ENCODE assay signal across 8 mouse cellular contexts in genomic region chr10:59965788-59966187, GRCm38 (mm10). TPM values are rescaled to one million over a fixed set of nuclear protein-coding genes. Genes with fewer than 3 reads are reported as not detected.
DNase-seq lines count a peak whose midpoint lies in the region; ATAC-seq and TF ChIP-seq lines count a peak whose summit lies in the region.
"Had no signal": no experiment of that assay in that cellular context is flagged by ENCODE, and none has a peak within 500 bp of the region (broad histone marks: within the 10 kb centered on the region; RNA-seq: fewer than 3 reads in every experiment).

No protein-coding gene starts in this region.

- peaks cover 36% of the 10 kb centered on the region for H3K4me1 ChIP-seq in intestine, embryonic 15.5 days (replicated peaks)
- peaks cover 10% of the 10 kb centered on the region; the same call in 1 of the 2 replicates for H3K4me1 ChIP-seq in intestine, postnatal 0 days (replicated peaks; ENCODE audit: control insufficient read depth, insufficient read depth, low read length)
- peaks cover 51% of the 10 kb centered on the region for H3K4me1 ChIP-seq in embryonic facial prominence, embryonic 10.5 days
- H3K4me1 ChIP-seq in forebrain, embryonic 12.5 days, result peaks cover 39% of the 10 kb centered on the region
- H3K4me1 ChIP-seq in neural tube, embryonic 12.5 days, result peaks cover 25% of the 10 kb centered on the region

- 73% methylated on average over 8 of the region's 8 CpGs for WGBS in intestine, embryonic 15.5 days
- 77% methylated on average over 8 of the region's 8 CpGs for WGBS in intestine, postnatal 0 days
- WGBS in embryonic facial prominence, embryonic 10.5 days, result 43% methylated on average over 8 of the region's 8 CpGs
- WGBS in forebrain, embryonic 12.5 days, result 74% methylated on average over 8 of the region's 8 CpGs
- 57% methylated on average over 8 of the region's 8 CpGs for WGBS in neural tube, embryonic 12.5 days

- H3K27me3 ChIP-seq in intestine, embryonic 15.5 days (replicated peaks), result no peaks in the 10 kb centered on the region
- no peaks in the 10 kb centered on the region for H3K27me3 ChIP-seq in intestine, postnatal 0 days (replicated peaks; ENCODE audit: control insufficient read depth, insufficient read depth, low read length)
- H3K27me3 ChIP-seq in embryonic facial prominence, embryonic 10.5 days (replicated peaks; ENCODE audit: low read depth, poor library complexity, severe bottlenecking), result 0 out of 2 replicates have a peak, but pooled peaks cover 2% of the 10 kb centered on the region
- H3K27me3 ChIP-seq in forebrain, embryonic 12.5 days, result no peaks in the 10 kb centered on the region
- H3K27me3 ChIP-seq in neural tube, embryonic 12.5 days (replicated peaks), result no peaks in the 10 kb centered on the region; the same call in 1 of the 2 replicates

- no peak overlapping the region for H3K4me2 ChIP-seq in intestine, embryonic 15.5 days (replicated peaks)
- H3K4me2 ChIP-seq in intestine, postnatal 0 days (replicated peaks; ENCODE audit: low read depth), result no peak overlapping the region
- no peak overlapping the region for H3K4me2 ChIP-seq in forebrain, embryonic 12.5 days
- peak overlapping the region; percentile 55; the same call in 1 of the 2 replicates for H3K4me2 ChIP-seq in neural tube, embryonic 12.5 days (replicated peaks)

- H3K9me3 ChIP-seq in intestine, embryonic 15.5 days, result no peaks in the 10 kb centered on the region
- H3K9me3 ChIP-seq in intestine, postnatal 0 days (ENCODE audit: control insufficient read depth), result no peaks in the 10 kb centered on the region
- peaks cover 3% of the 10 kb centered on the region; the same call in 1 of the 2 replicates for H3K9me3 ChIP-seq in embryonic facial prominence, embryonic 10.5 days
- no peaks in the 10 kb centered on the region for H3K9me3 ChIP-seq in forebrain, embryonic 12.5 days
- H3K9me3 ChIP-seq in neural tube, embryonic 12.5 days, result no peaks in the 10 kb centered on the region

- H3K36me3 ChIP-seq in intestine, embryonic 15.5 days, result no peaks in the 10 kb centered on the region
- H3K36me3 ChIP-seq in intestine, postnatal 0 days (ENCODE audit: control insufficient read depth, insufficient read depth), result no peaks in the 10 kb centered on the region
- H3K36me3 ChIP-seq in embryonic facial prominence, embryonic 10.5 days (replicated peaks), result no peaks in the 10 kb centered on the region
- no peaks in the 10 kb centered on the region for H3K36me3 ChIP-seq in forebrain, embryonic 12.5 days (replicated peaks)
- no peaks in the 10 kb centered on the region for H3K36me3 ChIP-seq in neural tube, embryonic 12.5 days

- no peak overlapping the region for H3K4me3 ChIP-seq in intestine, embryonic 15.5 days (replicated peaks)
- H3K4me3 ChIP-seq in intestine, postnatal 0 days (ENCODE audit: low read depth, low read length), result no peak overlapping the region
- H3K4me3 ChIP-seq in embryonic facial prominence, embryonic 10.5 days, result peak overlapping the region; percentile 46
- no peak overlapping the region for H3K4me3 ChIP-seq in forebrain, embryonic 12.5 days (replicated peaks)
- H3K4me3 ChIP-seq in neural tube, embryonic 12.5 days, result no peak overlapping the region

- no peak for ATAC-seq in intestine, embryonic 15.5 days
- ATAC-seq in intestine, postnatal 0 days, result no peak
- ATAC-seq in forebrain, embryonic 12.5 days (ENCODE audit: low FRiP score), result no peak
- ATAC-seq in neural tube, embryonic 12.5 days (ENCODE audit: low FRiP score, low read depth), result no peak
- no peak for ATAC-seq in erythroblast, adult 5-6 weeks (replicated peaks; ENCODE audit: low FRiP score, poor library complexity, severe bottlenecking)

- H3K27ac ChIP-seq in intestine, embryonic 15.5 days, result peak overlapping the region; percentile 68
- H3K27ac ChIP-seq in intestine, postnatal 0 days (ENCODE audit: low read depth, low read length), result no peak overlapping the region
- H3K27ac ChIP-seq in embryonic facial prominence, embryonic 10.5 days (replicated peaks), result peak overlapping the region; percentile 91
- H3K27ac ChIP-seq in forebrain, embryonic 12.5 days, result peak overlapping the region; percentile 86
- peak overlapping the region; percentile 59; the same call in 1 of the 2 replicates for H3K27ac ChIP-seq in neural tube, embryonic 12.5 days

- peak; percentile 74 for DNase-seq in embryonic facial prominence, embryonic 10.5 days (ENCODE audit: low spot score)
- no peak for DNase-seq in gastrocnemius, adult 8-10 months (ENCODE audit: low spot score in 2 of 2)
- DNase-seq: cerebellum, postnatal 14 days had no signal

- TF ChIP-seq CTCF in intestine, postnatal 0 days (IDR thresholded peaks at IDR 0.05; ENCODE audit: low read depth), result no peak

- no peak overlapping the region for H3K9ac ChIP-seq in intestine, embryonic 15.5 days
- no peak overlapping the region for H3K9ac ChIP-seq in intestine, postnatal 0 days (ENCODE audit: low read depth, low read length)
- H3K9ac ChIP-seq in forebrain, embryonic 12.5 days, result 0 out of 2 replicates have a peak overlapping the region, but pooled peaks have one; percentile 36
- H3K9ac ChIP-seq in neural tube, embryonic 12.5 days, result no peak overlapping the region

RNA-seq across cellular contexts. Expression of gene Ddit4, which starts 14.2 kb away (rescaled TPM):
- 35.4 and 35.7 TPM in 2 replicates for polyA plus RNA-seq in intestine, embryonic 15.5 days (2015; fragmentation: Nextera tagmentation; extraction: Ambion mirVana)
- 11.5 and 17.8 TPM in 2 replicates for polyA plus RNA-seq in intestine, postnatal 0 days (2015; fragmentation: Nextera tagmentation; extraction: Ambion mirVana)
- 35.9 and 42.0 TPM in 2 replicates for polyA plus RNA-seq in embryonic facial prominence, embryonic 10.5 days (2016; fragmentation: Nextera tagmentation; extraction: Ambion mirVana)
- 58.9 and 61.6 TPM in 2 replicates for polyA plus RNA-seq in forebrain, embryonic 12.5 days (2016; fragmentation: Nextera tagmentation; extraction: Ambion mirVana)
- 75.7 and 78.9 TPM in 2 replicates for polyA plus RNA-seq in neural tube, embryonic 12.5 days (2016; fragmentation: Nextera tagmentation; extraction: Ambion mirVana)
- total RNA-seq in gastrocnemius, adult 8-10 months (2022), result 10 to 100 TPM in 2 of 4 experiments, 1 to 10 TPM in 2; 4.7 to 45.4 (median 9.4) TPM
- 1.7 TPM in 1 of 2 replicates, not detected in the other for total RNA-seq in erythroblast, adult 5-6 weeks (2015; ENCODE audit: low replicate concordance)
- total RNA-seq in erythroblast, adult 5-6 weeks (2017; ENCODE audit: low replicate concordance), result 0.17 and 0.84 TPM in 2 replicates

RNA-seq across cellular contexts. Expression of gene Ascc1, which starts 36.8 kb away (rescaled TPM):
- polyA plus RNA-seq in intestine, embryonic 15.5 days (2015; fragmentation: Nextera tagmentation; extraction: Ambion mirVana), result 45.2 and 45.3 TPM in 2 replicates
- polyA plus RNA-seq in intestine, postnatal 0 days (2015; fragmentation: Nextera tagmentation; extraction: Ambion mirVana), result 28.7 TPM in 2 replicates
- 35.8 and 41.8 TPM in 2 replicates for polyA plus RNA-seq in embryonic facial prominence, embryonic 10.5 days (2016; fragmentation: Nextera tagmentation; extraction: Ambion mirVana)
- 38.5 and 38.6 TPM in 2 replicates for polyA plus RNA-seq in forebrain, embryonic 12.5 days (2016; fragmentation: Nextera tagmentation; extraction: Ambion mirVana)
- 36.8 and 37.0 TPM in 2 replicates for polyA plus RNA-seq in neural tube, embryonic 12.5 days (2016; fragmentation: Nextera tagmentation; extraction: Ambion mirVana)
- total RNA-seq in gastrocnemius, adult 8-10 months (2022), result 10 to 100 TPM; 13.9 to 18.9 (median 14.3) TPM
- 11.3 and 13.1 TPM in 2 replicates for total RNA-seq in erythroblast, adult 5-6 weeks (2015; ENCODE audit: low replicate concordance)
- total RNA-seq in erythroblast, adult 5-6 weeks (2017; ENCODE audit: low replicate concordance), result 9.6 and 10.0 TPM in 2 replicates

RNA-seq across cellular contexts. Expression of gene Anapc16, which starts 37.1 kb away (rescaled TPM):
- polyA plus RNA-seq in intestine, embryonic 15.5 days (2015; fragmentation: Nextera tagmentation; extraction: Ambion mirVana), result 99.9 and 101 TPM in 2 replicates
- 98.4 and 100 TPM in 2 replicates for polyA plus RNA-seq in intestine, postnatal 0 days (2015; fragmentation: Nextera tagmentation; extraction: Ambion mirVana)
- polyA plus RNA-seq in embryonic facial prominence, embryonic 10.5 days (2016; fragmentation: Nextera tagmentation; extraction: Ambion mirVana), result 104 and 109 TPM in 2 replicates
- polyA plus RNA-seq in forebrain, embryonic 12.5 days (2016; fragmentation: Nextera tagmentation; extraction: Ambion mirVana), result 100 and 106 TPM in 2 replicates
- polyA plus RNA-seq in neural tube, embryonic 12.5 days (2016; fragmentation: Nextera tagmentation; extraction: Ambion mirVana), result 116 and 122 TPM in 2 replicates
- total RNA-seq in gastrocnemius, adult 8-10 months (2022), result 10 to 100 TPM; 39.3 to 51.5 (median 43.3) TPM
- total RNA-seq in erythroblast, adult 5-6 weeks (2015; ENCODE audit: low replicate concordance), result 16.3 and 21.3 TPM in 2 replicates
- total RNA-seq in erythroblast, adult 5-6 weeks (2017; ENCODE audit: low replicate concordance), result 23.4 and 27.5 TPM in 2 replicates
